ENCODE assay signal across 9 mouse cellular contexts in genomic region chr7:125871404-125872201, GRCm38 (mm10).
DNase-seq lines count a peak whose midpoint lies in the region; ATAC-seq lines count a peak whose summit lies in the region.
"Had no signal": no experiment of that assay in that cellular context is flagged by ENCODE, and none has a peak within 500 bp of the region (broad histone marks: within the 10 kb centered on the region; RNA-seq: fewer than 3 reads in every experiment).

No protein-coding gene starts in this region.

- H3K36me3 ChIP-seq in forebrain, embryonic 11.5 days (ENCODE audit: control insufficient read depth, insufficient read depth, low read length) = no peaks in the 10 kb centered on the region
- no peaks in the 10 kb centered on the region for H3K36me3 ChIP-seq in kidney, embryonic 15.5 days
- no peaks in the 10 kb centered on the region for H3K36me3 ChIP-seq in neural tube, embryonic 14.5 days (ENCODE audit: control insufficient read depth, insufficient read depth, low read length)

- no peaks in the 10 kb centered on the region for H3K9me3 ChIP-seq in forebrain, embryonic 11.5 days (ENCODE audit: control insufficient read depth, low read length)
- H3K9me3 ChIP-seq in kidney, embryonic 15.5 days (replicated peaks) = no peaks in the 10 kb centered on the region
- H3K9me3 ChIP-seq in neural tube, embryonic 14.5 days (ENCODE audit: control insufficient read depth, low read length) = no peaks in the 10 kb centered on the region

- peak; percentile 76 for ATAC-seq in forebrain, embryonic 11.5 days (replicated peaks; ENCODE audit: low FRiP score)
- peak; percentile 30; the same call in 1 of the 2 replicates for ATAC-seq in kidney, embryonic 15.5 days (replicated peaks; ENCODE audit: low FRiP score)
- ATAC-seq in neural tube, embryonic 14.5 days (ENCODE audit: low read depth) = peak; percentile 75; the same call in 1 of the 2 replicates
- ATAC-seq in activated CD4-positive, CD25-positive, alpha-beta regulatory T cell, adult 4 months = no peak

- H3K4me2 ChIP-seq in forebrain, embryonic 11.5 days (ENCODE audit: low read depth, low read length, severe bottlenecking) = no peak overlapping the region
- H3K4me2 ChIP-seq in kidney, embryonic 15.5 days = no peak overlapping the region
- H3K4me2 ChIP-seq in neural tube, embryonic 14.5 days (ENCODE audit: low read depth, low read length) = no peak overlapping the region

- H3K4me3 ChIP-seq in forebrain, embryonic 11.5 days (ENCODE audit: low read depth, low read length) = no peak overlapping the region
- H3K4me3 ChIP-seq in kidney, embryonic 15.5 days (replicated peaks) = no peak overlapping the region
- no peak overlapping the region for H3K4me3 ChIP-seq in neural tube, embryonic 14.5 days (ENCODE audit: low read depth, low read length)
- H3K4me3 ChIP-seq: erythroblast, embryonic 14.5 days had no signal

- H3K27me3 ChIP-seq in forebrain, embryonic 11.5 days (ENCODE audit: control insufficient read depth, insufficient read depth, low read length) = no peaks in the 10 kb centered on the region
- no peaks in the 10 kb centered on the region for H3K27me3 ChIP-seq in kidney, embryonic 15.5 days
- H3K27me3 ChIP-seq in neural tube, embryonic 14.5 days (ENCODE audit: control insufficient read depth, insufficient read depth, low read length) = no peaks in the 10 kb centered on the region

- H3K27ac ChIP-seq in forebrain, embryonic 11.5 days (ENCODE audit: low read depth, low read length) = peak overlapping the region; percentile 66
- H3K27ac ChIP-seq in kidney, embryonic 15.5 days = peak overlapping the region; percentile 61
- peak overlapping the region; percentile 48; the same call in 1 of the 2 replicates for H3K27ac ChIP-seq in neural tube, embryonic 14.5 days (ENCODE audit: low read depth, low read length)

- WGBS in forebrain, embryonic 11.5 days = 25% methylated on average over 12 of the region's 12 CpGs
- 33% methylated on average over 12 of the region's 12 CpGs for WGBS in kidney, embryonic 15.5 days
- WGBS in neural tube, embryonic 14.5 days = 22% methylated on average over 12 of the region's 12 CpGs

- peaks cover 16% of the 10 kb centered on the region for H3K4me1 ChIP-seq in forebrain, embryonic 11.5 days (replicated peaks; ENCODE audit: control insufficient read depth, insufficient read depth, low read length)
- peaks cover 19% of the 10 kb centered on the region for H3K4me1 ChIP-seq in kidney, embryonic 15.5 days
- peaks cover 21% of the 10 kb centered on the region for H3K4me1 ChIP-seq in neural tube, embryonic 14.5 days (ENCODE audit: control insufficient read depth, insufficient read depth, low read length)

- peak; percentile 36 to 72 for DNase-seq in left cerebral cortex, postnatal 25 days (ENCODE audit: low spot score in 2 of 2)
- DNase-seq in left cerebral cortex, adult 8-10 months (ENCODE audit: low spot score in 2 of 2) = no peak
- DNase-seq in forebrain, embryonic 11.5 days (ENCODE audit: low spot score) = peak; percentile 55
- no peak for DNase-seq in ovary, postnatal 10 days (ENCODE audit: low spot score)
- DNase-seq in urinary bladder, adult 2 months (ENCODE audit: low spot score) = no peak

- intact Hi-C loops in left cerebral cortex, postnatal 25 days (cut with DNase I) = no loop called here

- H3K9ac ChIP-seq in forebrain, embryonic 11.5 days (ENCODE audit: low read length) = peak overlapping the region; percentile 21
- H3K9ac ChIP-seq in kidney, embryonic 15.5 days = no peak overlapping the region
- H3K9ac ChIP-seq in neural tube, embryonic 14.5 days (replicated peaks; ENCODE audit: low read depth, low read length) = no peak overlapping the region

Comparison
In these comparisons a context has a peak if more than half of its experiments do, and no peak if none do; other contexts are left out.
1. DNase-seq: peak in left cerebral cortex, postnatal 25 days (2 of 2) and forebrain, embryonic 11.5 days (single experiment); none in left cerebral cortex, adult 8-10 months (0 of 2), ovary, postnatal 10 days (single experiment) and urinary bladder, adult 2 months (single experiment).
2. Peak in every context shown above with its lines, with median percentiles within 50 percentile points of each other: H3K27ac ChIP-seq.